Mouse (Mus musculus): ENCODE measurements around the gene Fam192a. TPM values are rescaled to one million over a fixed set of nuclear protein-coding genes. Genes with fewer than 3 reads are reported as not detected.

Fam192a gene
- total RNA-seq, 2 experiments from 2014 or later, result 16.7 to 18.7 TPM

DNA sequence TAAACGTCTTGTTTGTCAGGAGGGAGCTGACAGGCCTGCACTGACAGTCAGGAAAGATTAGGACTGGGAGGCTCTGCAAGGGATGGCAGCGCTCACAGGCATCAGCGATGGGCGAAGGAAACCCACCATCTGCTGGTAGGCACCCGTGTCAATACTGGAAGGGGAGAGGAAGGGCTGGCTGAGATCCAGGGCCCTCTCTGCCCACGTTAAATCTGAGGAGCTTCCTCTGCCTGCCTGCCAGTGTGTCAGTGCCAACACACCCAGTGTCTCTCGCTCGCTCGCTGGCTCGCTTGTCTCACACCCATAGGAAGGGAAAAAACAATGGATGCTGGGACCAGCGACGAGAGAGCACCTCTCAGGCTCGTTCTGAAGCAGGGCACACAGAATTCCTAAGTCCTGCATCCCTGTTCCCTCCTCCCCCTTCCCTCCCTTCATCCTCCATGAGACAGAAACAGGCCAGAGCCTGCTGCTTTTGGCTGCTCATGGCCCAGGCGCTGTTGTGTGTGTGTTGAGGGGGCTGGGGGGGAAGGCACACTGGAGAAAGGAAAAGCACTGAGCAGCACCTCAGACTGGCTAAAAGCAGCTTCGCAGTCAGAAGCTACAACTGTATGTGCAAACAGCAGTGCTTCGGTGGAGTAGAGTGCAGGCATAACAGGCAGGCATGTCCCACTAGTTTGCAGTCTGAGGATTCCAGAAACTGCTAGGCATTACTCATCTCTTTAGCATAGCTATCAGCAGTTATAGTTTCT, 27.5 kb downstream of the Fam192a start:
- no peak for DNase-seq

DNA sequence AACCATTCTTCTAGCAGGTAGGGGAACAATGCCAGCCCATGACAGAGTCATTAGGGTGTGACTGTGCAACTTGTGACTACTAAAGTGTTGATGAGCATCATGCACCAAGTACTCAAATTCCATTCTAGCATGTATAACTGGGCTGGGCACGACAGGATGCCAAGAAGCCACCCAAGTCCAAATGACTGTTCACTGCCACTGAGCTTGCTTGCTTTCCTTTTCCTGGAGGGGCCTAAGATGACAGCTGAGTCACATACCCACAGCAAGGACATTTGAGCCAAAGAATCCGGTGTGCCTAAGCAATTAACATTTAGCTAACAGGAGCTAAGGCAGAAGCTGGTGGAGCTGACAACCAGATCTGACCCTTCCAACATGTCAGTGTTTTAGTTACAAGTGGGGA, 29.9 kb downstream of the Fam192a start:
- DNase-seq, result no peak

GRCm38 (mm10) chr8:94569419-94569818, 32.4 kb downstream of the Fam192a start:
- no peak for DNase-seq

GRCm38 (mm10) chr8:94568098-94568497, 33.7 kb downstream of the Fam192a start:
- DNase-seq, result no peak

DNA sequence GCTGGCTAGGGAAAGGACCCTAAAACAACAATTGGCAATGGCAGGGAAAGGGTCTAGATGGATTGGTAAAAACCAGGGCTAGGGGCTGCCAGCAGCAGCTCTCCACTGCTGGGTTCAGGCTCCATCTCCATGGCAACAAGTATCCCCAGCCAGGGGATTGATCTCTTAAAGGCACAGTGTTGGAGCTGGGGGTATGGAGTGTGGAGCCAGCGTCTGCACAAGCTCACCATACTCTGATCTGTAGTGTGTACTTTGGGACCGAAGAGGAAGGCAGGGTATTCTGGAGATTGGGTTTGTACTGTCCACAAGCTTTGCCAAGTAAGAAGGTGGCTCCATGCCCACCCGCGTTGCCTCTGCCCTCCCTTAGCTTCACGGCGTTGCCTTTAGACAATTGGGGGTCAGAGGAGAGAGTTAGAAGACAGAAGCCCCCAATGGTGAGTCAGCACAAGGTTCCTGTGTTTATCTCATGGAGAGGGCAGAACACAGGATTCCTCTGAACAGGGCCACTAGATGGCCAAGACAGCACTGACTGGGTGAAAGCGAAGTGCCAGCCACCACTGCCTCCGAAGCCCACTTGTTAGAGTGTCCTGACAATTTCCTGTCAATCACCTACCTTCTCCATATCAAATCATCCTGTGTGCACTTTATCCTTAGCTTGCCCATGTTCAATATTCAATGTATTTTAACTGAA, 34.5 kb downstream of the Fam192a start:
- DNase-seq, result no peak

GRCm38 (mm10) chr8:94566446-94567158, 35.2 kb downstream of the Fam192a start:
- DNase-seq, result no peak

DNA sequence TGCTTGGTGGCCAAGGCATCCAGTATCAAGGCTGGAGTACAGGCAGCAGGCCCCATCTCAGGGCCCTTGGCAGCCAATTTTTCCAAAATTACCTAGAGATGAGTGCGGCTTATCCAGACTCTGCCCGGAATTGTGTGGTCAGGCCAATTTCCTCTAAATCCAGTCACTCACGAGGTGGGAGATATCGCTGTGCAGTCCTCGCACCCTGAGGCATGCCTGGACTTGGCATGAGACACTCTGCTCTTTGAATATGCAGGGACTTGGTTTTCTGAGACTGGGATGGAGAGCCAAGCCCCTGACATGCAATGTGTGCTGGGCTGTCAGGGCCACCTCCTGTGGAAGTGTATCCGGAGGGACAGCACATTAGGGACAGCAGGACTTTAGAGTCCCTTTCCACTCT, 35.8 kb downstream of the Fam192a start:
- no peak for DNase-seq

DNA sequence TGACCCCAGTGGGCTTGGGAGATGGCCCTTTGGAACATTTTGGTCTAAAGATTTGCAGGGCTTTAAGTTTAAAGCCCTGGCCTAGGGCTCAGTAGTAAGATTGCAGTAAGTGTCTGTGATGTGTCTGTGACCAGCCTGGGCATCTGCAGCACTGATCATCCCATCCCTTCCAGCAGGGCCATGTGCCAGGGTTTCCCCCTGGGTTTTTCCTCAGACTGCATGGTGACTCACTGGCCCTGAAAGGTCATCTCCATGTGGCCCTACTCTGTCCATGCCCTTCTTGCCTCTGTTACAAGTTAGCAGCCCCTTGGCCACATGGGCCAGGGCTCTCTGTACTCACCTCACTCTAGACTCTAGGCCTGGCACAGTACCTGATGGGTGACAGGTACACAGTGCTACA, 37.4 kb downstream of the Fam192a start:
- no peak for DNase-seq

DNA sequence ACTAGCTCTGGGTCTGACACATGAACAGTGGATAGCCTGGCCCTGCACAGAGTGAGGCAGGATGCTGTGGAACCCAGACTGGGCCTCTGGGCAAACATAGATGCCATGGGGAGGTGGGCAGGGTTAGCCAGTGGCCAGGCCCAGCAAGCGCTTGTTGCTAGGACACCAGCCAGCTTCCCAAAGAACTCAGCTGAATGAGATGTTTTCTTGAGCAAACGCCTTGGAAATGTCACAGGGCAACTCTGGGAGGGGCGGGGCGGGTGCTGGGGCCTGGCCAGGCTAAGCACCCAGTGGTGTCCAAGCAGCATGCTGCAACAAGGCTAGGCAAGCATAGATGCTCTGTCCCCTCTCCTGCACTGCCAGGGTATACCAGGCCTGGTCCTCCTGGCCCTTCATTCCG, 40.5 kb downstream of the Fam192a start:
- DNase-seq, result no peak

GRCm38 (mm10) chr8:94557281-94557680, 44.5 kb downstream of the Fam192a start:
- no peak for DNase-seq

GRCm38 (mm10) chr8:94552696-94553095, 49.1 kb downstream of the Fam192a start:
- DNase-seq, result no peak

DNA sequence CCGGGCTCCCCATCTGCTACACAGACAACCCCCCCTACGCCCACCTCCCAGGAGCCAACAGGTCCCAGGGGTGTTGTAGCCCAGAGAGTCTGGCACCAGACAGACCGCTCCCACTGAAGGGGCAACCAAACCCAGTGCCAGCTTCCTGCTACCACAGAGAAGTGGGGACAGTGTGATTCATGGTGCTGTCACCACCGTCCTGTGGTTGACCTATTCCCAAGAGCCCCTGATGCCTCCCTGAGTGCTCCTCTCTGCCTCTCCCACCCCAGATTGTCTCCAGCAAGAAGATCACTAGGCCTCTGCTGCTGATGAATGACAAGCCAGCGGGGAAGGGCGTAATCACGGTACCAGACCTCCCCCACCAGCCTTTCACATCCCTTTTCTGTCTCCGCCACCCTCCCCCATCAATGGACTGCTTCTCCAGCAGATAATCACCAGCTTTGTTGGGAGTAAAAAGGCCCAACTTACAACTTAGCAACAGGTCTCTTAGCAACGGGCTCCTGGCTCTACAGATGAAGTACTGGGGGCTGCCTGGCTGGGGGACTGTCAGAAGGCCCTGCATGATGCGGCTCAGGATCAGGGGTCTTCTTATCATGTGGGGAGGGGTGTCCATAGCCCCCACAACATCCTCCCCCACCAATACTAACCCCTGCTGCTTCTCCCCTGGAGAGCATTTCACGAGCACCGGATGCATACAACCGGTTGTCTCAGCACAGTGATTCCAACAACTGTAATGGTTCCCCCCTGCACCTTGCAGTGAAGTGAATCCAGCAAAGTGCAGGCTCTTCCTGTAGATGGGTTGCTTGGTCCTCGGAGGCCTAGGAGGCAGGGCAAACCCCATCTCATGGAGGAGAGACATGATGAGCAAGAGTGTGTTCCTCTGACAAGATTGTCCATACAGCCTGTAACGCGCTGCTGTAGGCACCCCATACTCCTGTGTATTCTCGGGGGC, 50.0 kb downstream of the Fam192a start:
- DNase-seq, result no peak

DNA sequence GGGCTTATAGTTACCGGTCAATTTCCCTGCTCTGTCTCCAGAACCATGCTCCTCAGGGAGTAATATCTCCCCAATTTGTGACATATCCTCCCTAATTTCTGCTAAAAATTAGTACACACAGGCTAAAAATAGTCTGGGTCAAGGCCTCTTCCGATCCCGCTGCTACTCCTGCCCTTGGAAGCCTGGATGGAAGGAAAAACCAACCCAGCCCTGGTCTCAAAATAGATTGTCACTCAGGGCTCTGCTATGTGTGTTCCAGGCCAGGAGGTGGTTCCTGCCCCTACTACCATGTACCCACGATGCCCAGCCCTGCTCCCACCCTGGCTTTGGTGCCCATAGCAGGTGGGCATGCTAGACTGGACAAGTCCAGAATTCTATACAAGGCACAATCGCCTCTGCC, 51.8 kb downstream of the Fam192a start:
- DNase-seq, result peak; percentile 65

DNA sequence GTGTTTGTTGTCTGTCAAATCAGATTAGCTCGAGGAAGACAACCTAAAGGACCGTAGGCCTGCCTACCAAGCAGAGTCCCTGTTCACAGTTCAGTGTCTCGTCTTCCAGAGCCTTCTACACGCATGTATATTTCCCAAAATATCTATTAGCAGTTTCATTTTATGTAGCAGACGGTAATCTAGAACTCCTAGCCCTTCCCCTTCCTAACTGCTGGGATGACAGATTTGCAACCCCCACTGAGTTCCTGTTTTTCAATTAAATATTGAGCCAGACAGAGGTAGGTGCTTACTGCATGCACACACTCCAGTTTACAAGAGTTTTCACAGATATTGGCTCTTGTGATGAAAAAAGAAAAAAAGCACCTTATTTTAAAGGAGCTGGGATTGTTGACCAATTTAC, 52.3 kb downstream of the Fam192a start:
- no peak for DNase-seq

GRCm38 (mm10) chr8:94549041-94549440, 52.8 kb downstream of the Fam192a start:
- DNase-seq, result no peak

DNA sequence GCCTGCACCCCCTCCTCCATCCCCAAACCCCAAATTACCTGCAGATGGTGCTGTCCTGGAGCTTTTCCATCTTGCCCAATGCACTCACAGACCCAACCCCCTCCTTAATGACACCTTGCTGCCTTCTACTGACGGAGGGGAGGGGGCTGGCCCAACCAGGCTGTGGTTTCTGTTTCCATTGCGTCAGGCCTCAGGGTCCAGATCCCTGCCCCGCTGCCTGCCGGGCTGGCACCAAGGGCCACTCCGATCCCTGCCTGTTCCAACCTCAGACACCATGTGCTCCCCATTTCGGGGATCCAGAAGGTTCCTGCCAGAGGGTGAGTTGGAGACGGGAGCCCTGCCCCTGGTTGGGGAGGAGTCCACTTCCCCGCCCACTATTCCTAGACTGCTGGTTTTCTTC, 57.8 kb downstream of the Fam192a start:
- no peak for DNase-seq

- DNase-seq, result no peak
Measured at GRCm38 (mm10) chr8:94540889-94541795, 60.7 kb downstream of the Fam192a start.

DNA sequence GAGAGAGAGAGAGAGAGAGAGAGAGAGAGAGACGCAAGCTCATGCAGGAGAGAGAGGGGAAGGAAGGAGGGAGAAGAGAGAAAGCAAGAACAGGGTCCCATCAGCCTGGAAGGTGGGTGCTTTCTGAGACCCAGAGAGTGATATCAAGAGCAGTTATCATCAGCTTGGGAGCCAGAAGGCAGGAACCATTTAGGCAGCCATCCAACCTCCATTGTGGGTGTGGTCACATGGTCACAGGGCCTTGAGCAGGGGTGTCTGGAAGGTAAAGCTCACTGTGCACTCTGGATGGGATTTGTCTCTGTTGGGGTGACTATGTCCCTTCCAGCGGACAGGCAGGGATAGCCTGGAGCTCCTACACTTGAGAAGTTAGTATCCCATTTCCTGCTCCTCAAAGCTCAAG, 61.8 kb downstream of the Fam192a start:
- DNase-seq, result no peak

DNA sequence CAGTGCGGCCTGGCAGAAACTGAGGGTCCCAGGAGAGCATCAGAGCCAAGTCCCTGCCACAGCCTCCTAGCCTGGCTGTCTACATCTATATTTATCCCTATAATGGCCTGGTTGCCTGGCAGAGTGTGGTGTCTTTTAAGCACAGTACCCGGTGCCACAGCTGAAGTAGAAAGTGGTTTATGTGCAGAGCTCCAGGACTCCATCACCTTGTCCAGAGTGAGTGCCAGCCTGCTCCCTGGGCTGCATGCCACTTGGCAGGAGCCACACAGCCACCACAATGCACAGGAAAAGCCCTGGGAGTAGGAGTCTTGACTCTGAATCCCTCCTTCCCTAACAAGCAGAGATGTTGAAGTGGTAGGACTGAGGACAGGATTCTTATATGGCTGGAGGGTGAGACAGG, 64.3 kb downstream of the Fam192a start:
- no peak for DNase-seq

DNA sequence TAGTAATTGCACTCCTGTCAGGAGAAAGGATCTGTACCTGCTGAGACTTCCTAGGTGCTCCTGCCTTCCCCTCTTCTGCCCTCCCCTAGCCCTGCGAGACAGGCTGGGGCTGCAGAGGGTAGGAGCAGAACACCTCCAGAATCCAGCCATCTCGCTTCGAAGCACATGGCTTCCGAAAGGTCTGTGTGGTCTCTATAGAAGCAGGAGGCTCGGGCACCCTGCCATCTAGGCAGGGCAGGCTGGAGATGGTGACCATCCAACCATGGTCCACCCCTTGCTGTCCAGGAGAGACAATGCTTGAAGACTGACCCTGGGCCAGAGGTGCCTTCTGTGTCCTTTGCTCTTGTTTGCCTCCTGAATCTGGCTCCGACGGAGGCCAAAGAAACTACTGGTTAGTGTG, 66.2 kb downstream of the Fam192a start:
- DNase-seq, result no peak

DNA sequence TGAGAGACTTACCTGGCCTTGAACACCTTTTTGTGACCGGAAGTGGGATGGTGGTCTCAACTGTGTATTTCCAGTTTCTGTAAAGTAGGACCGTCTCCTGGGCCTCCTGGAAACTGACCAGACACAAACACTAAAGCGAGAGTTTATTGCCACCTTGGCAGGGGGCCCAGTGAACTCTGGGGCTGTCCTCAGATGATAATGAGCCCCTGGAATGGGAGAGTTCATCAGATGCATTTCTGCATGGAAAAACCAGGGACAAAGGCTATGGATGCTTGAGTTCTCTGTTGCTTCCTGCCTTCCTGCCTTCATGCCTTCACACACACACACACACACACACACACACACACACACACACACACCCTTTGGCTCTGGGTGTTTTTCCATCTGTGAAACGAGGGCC, 67.2 kb downstream of the Fam192a start:
- DNase-seq, result no peak
